Mouse (Mus musculus): ENCODE data around the gene Ipmk. TPM values are rescaled to one million over a fixed set of nuclear protein-coding genes. Genes with fewer than 3 reads are reported as not detected.

The Ipmk gene
- total RNA-seq, 1 experiment: 41.9 TPM

- Histone ChIP-seq H3K36me3 (ENCODE audit: control insufficient read depth, insufficient read depth, low read length, poor library complexity, severe bottlenecking) (no peaks in the 10 kb centered on the region), H3K9me3 (ENCODE audit: control insufficient read depth, insufficient read depth, low read depth, low read length) (no peaks in the 10 kb centered on the region), H3K27ac (ENCODE audit: insufficient read depth, low read depth, low read length, poor library complexity, severe bottlenecking) (no peak overlapping the region), H3K4me1 (ENCODE audit: control insufficient read depth in 2 of 2, insufficient read depth in 2 of 2, low read length in 2 of 2, poor library complexity in 1 of 2) (no peaks in the 10 kb centered on the region), H3K4me3 (ENCODE audit: insufficient read depth in 1 of 2, low read depth in 1 of 2, low read length in 2 of 2, poor library complexity in 1 of 2, severe bottlenecking in 1 of 2) (no peak overlapping the region), H3K9ac (ENCODE audit: insufficient read depth, low read depth, low read length, poor library complexity, severe bottlenecking) (no peak overlapping the region)
- TF ChIP-seq MAFK (IDR thresholded peaks at IDR 0.05; ENCODE audit: insufficient read depth, low read depth, low read length) (no peak), ZC3H11A (IDR thresholded peaks at IDR 0.05; ENCODE audit: borderline replicate concordance, low read depth, low read length) (no peak)
- in situ Hi-C loops (cut with MboI; ENCODE audit: low sequenced_read_pairs in 2 of 2, unreplicated experiment in 2 of 2): no loop called here
- no peak for DNase-seq (ENCODE audit: low read depth, low spot score)
Measured at GRCm38 (mm10) chr10:71426740-71427139, 79.2 kb downstream of the Ipmk start.

GRCm38 (mm10) chr10:71427381-71427780 is 79.8 kb downstream of the Ipmk start:
- Histone ChIP-seq H3K4me1 (ENCODE audit: control insufficient read depth in 2 of 2, insufficient read depth in 2 of 2, low read length in 2 of 2, poor library complexity in 1 of 2) (no peaks in the 10 kb centered on the region), H3K4me3 (ENCODE audit: insufficient read depth in 1 of 2, low read depth in 1 of 2, low read length in 2 of 2, poor library complexity in 1 of 2, severe bottlenecking in 1 of 2) (no peak overlapping the region), H3K9me3 (ENCODE audit: control insufficient read depth, insufficient read depth, low read depth, low read length) (no peaks in the 10 kb centered on the region), H3K36me3 (ENCODE audit: control insufficient read depth, insufficient read depth, low read length, poor library complexity, severe bottlenecking) (no peaks in the 10 kb centered on the region), H3K27ac (ENCODE audit: insufficient read depth, low read depth, low read length, poor library complexity, severe bottlenecking) (no peak overlapping the region), H3K9ac (ENCODE audit: insufficient read depth, low read depth, low read length, poor library complexity, severe bottlenecking) (no peak overlapping the region)
- in situ Hi-C loops (cut with MboI; ENCODE audit: low sequenced_read_pairs in 2 of 2, unreplicated experiment in 2 of 2): no loop called here
- no peak for DNase-seq (ENCODE audit: low read depth, low spot score)
- TF ChIP-seq ZC3H11A (IDR thresholded peaks at IDR 0.05; ENCODE audit: borderline replicate concordance, low read depth, low read length): no peak

GRCm38 (mm10) chr10:71428246-71428864 is 80.8 kb downstream of the Ipmk start:
- Histone ChIP-seq H3K9me3 (ENCODE audit: control insufficient read depth, insufficient read depth, low read depth, low read length) (no peaks in the 10 kb centered on the region), H3K4me3 (ENCODE audit: insufficient read depth in 1 of 2, low read depth in 1 of 2, low read length in 2 of 2, poor library complexity in 1 of 2, severe bottlenecking in 1 of 2) (no peak overlapping the region), H3K27ac (ENCODE audit: insufficient read depth, low read depth, low read length, poor library complexity, severe bottlenecking) (no peak overlapping the region), H3K36me3 (ENCODE audit: control insufficient read depth, insufficient read depth, low read length, poor library complexity, severe bottlenecking) (no peaks in the 10 kb centered on the region), H3K4me1 (ENCODE audit: control insufficient read depth in 2 of 2, insufficient read depth in 2 of 2, low read length in 2 of 2, poor library complexity in 1 of 2) (no peaks in the 10 kb centered on the region), H3K9ac (ENCODE audit: insufficient read depth, low read depth, low read length, poor library complexity, severe bottlenecking) (no peak overlapping the region)
- peak; percentile 35 for DNase-seq (ENCODE audit: low read depth, low spot score)
- TF ChIP-seq ZC3H11A (IDR thresholded peaks at IDR 0.05; ENCODE audit: borderline replicate concordance, low read depth, low read length) (no peak), ZNF384 (IDR thresholded peaks at IDR 0.05; ENCODE audit: low read depth, low read length) (0 out of 2 replicates have a peak, but pooled peaks have one; percentile 52)
- in situ Hi-C loops (cut with MboI; ENCODE audit: low sequenced_read_pairs in 2 of 2, unreplicated experiment in 2 of 2): no loop called here

GRCm38 (mm10) chr10:71430661-71431060 is 83.1 kb downstream of the Ipmk start:
- Histone ChIP-seq H3K9me3 (ENCODE audit: control insufficient read depth, insufficient read depth, low read depth, low read length) (no peaks in the 10 kb centered on the region), H3K4me1 (ENCODE audit: control insufficient read depth in 2 of 2, insufficient read depth in 2 of 2, low read length in 2 of 2, poor library complexity in 1 of 2) (no peaks in the 10 kb centered on the region), H3K27ac (ENCODE audit: insufficient read depth, low read depth, low read length, poor library complexity, severe bottlenecking) (no peak overlapping the region), H3K4me3 (ENCODE audit: insufficient read depth in 1 of 2, low read depth in 1 of 2, low read length in 2 of 2, poor library complexity in 1 of 2, severe bottlenecking in 1 of 2) (no peak overlapping the region), H3K9ac (ENCODE audit: insufficient read depth, low read depth, low read length, poor library complexity, severe bottlenecking) (no peak overlapping the region), H3K36me3 (ENCODE audit: control insufficient read depth, insufficient read depth, low read length, poor library complexity, severe bottlenecking) (no peaks in the 10 kb centered on the region)
- TF ChIP-seq HCFC1 (IDR thresholded peaks at IDR 0.05; ENCODE audit: borderline replicate concordance, insufficient read depth, low read length) (no peak), ZNF384 (IDR thresholded peaks at IDR 0.05; ENCODE audit: low read depth, low read length) (no peak), MAFK (IDR thresholded peaks at IDR 0.05; ENCODE audit: insufficient read depth, low read depth, low read length) (no peak), CHD2 (IDR thresholded peaks at IDR 0.05; ENCODE audit: low read depth, low read length) (no peak), ZC3H11A (IDR thresholded peaks at IDR 0.05; ENCODE audit: borderline replicate concordance, low read depth, low read length) (no peak)
- no peak for DNase-seq (ENCODE audit: low read depth, low spot score)
- in situ Hi-C loops (cut with MboI; ENCODE audit: low sequenced_read_pairs in 2 of 2, unreplicated experiment in 2 of 2): no loop called here

GRCm38 (mm10) chr10:71443086-71443485 is 95.5 kb downstream of the Ipmk start:
- in situ Hi-C loops (cut with MboI; ENCODE audit: low sequenced_read_pairs in 2 of 2, unreplicated experiment in 2 of 2): no loop called here
- Histone ChIP-seq H3K27ac (ENCODE audit: insufficient read depth, low read depth, low read length, poor library complexity, severe bottlenecking) (no peak overlapping the region), H3K4me3 (ENCODE audit: insufficient read depth in 1 of 2, low read depth in 1 of 2, low read length in 2 of 2, poor library complexity in 1 of 2, severe bottlenecking in 1 of 2) (no peak overlapping the region), H3K4me1 (ENCODE audit: control insufficient read depth in 2 of 2, insufficient read depth in 2 of 2, low read length in 2 of 2, poor library complexity in 1 of 2) (peaks cover 0 to 5% of the 10 kb centered on the region in 2 experiments; a peak in 1 of 4 replicates), H3K9me3 (ENCODE audit: control insufficient read depth, insufficient read depth, low read depth, low read length) (no peaks in the 10 kb centered on the region), H3K36me3 (ENCODE audit: control insufficient read depth, insufficient read depth, low read length, poor library complexity, severe bottlenecking) (no peaks in the 10 kb centered on the region), H3K9ac (ENCODE audit: insufficient read depth, low read depth, low read length, poor library complexity, severe bottlenecking) (no peak overlapping the region)
- no peak for DNase-seq (ENCODE audit: low read depth, low spot score)
- TF ChIP-seq MAFK (IDR thresholded peaks at IDR 0.05; ENCODE audit: insufficient read depth, low read depth, low read length): no peak
- no peak for TF ChIP-seq CHD2 (IDR thresholded peaks at IDR 0.05; ENCODE audit: low read depth, low read length)

All from ES-E14 (cell line).